Mouse (Mus musculus): Measurements from ENCODE around the gene Zfp738.

DNA sequence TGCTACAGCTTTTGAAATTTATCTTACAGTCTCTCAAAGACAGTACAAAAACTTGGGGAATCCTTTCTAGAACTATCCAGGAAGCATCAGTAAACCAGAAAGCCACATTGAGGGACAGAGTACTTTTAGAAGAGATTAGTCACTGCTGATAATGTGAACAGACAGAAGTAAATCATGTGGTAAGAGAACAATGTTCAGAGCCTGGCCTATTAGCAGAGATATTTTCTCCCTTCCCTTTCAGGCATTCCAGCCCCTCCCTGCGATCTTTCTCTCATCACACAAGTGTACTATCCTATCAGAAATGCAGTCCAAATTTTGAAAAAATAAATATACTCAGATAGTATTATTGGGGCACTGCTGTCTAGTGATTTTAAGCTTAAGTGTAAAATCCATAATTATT lies 41.2 kb upstream of the Zfp738 start:
- TF ChIP-seq CTCF (IDR thresholded peaks at IDR 0.05; ENCODE audit: borderline replicate concordance, control insufficient read depth, extremely low read depth, insufficient read depth, low read length, poor library complexity) (no peak), POLR2A (IDR thresholded peaks at IDR 0.05; ENCODE audit: control insufficient read depth, extremely low read depth, insufficient read depth, low read length, poor library complexity) (no peak)

All from thymus, adult 2 months (tissue).